Mouse (Mus musculus): ENCODE data around the gene Sod2.
"Not testable (repeated sequence)": the region's sequence is repeated elsewhere in the genome, so short reads cannot be mapped to it uniquely, and the experiment has no call there.

- TF ChIP-seq CTCF (IDR thresholded peaks at IDR 0.05; ENCODE audit: control insufficient read depth, insufficient read depth, insufficient read length); USF1 (IDR thresholded peaks at IDR 0.05; ENCODE audit: low read depth); MYOD1 (IDR thresholded peaks at IDR 0.05; ENCODE audit: control insufficient read depth, insufficient read length, low read depth); MYOG (IDR thresholded peaks at IDR 0.05; ENCODE audit: control insufficient read depth, extremely low read depth, insufficient read length); MAX (IDR thresholded peaks at IDR 0.05): not testable (repeated sequence)
Measured at GRCm38 (mm10) chr17:13002243-13002642, 4.4 kb upstream of the Sod2 start.

Measured in C2C12 (cell line).